Mouse (Mus musculus) ES-Bruce4 (cell line): Measurements from ENCODE around the gene Pth2. TPM values are rescaled to one million over a fixed set of nuclear protein-coding genes. Genes with fewer than 3 reads are reported as not detected.

ENCODE experiments used
- H3K27ac ChIP-seq: 2 replicates; pipeline ENCODE4 v1.5.1; 2012; ENCODE audit warnings: low read length, inconsistent platforms; ENCODE audit not compliant: insufficient read depth
- H3K27me3 ChIP-seq: 2 replicates; pipeline ENCODE4 v1.6.1; 2012; ENCODE audit warnings: mild to moderate bottlenecking, low read length, inconsistent platforms; ENCODE audit not compliant: control insufficient read depth, poor library complexity, insufficient read depth, severe bottlenecking
- H3K36me3 ChIP-seq: 2 replicates; pipeline ENCODE4 v1.6.1; 2012; ENCODE audit warnings: inconsistent platforms, mild to moderate bottlenecking, low read length, moderate library complexity; ENCODE audit not compliant: control insufficient read depth, poor library complexity, insufficient read depth, severe bottlenecking
- H3K4me1 ChIP-seq: one replicate; pipeline ENCODE4 v1.8.1; 2011; ENCODE audit warnings: low read length; ENCODE audit not compliant: control insufficient read depth, insufficient read depth
- H3K4me3 ChIP-seq: 2 replicates; pipeline ENCODE4 v1.5.1; 2011; ENCODE audit warnings: low read depth, mild to moderate bottlenecking, low read length
- H3K9ac ChIP-seq: 2 replicates; pipeline ENCODE4 v1.6.1; 2012; ENCODE audit warnings: low read depth, mild to moderate bottlenecking, inconsistent platforms; ENCODE audit not compliant: poor library complexity, severe bottlenecking
- H3K9me3 ChIP-seq: replicated peaks from 2 replicates; pipeline ENCODE4 v1.6.1; 2012; ENCODE audit warnings: mild to moderate bottlenecking, low read length, inconsistent platforms; ENCODE audit not compliant: control insufficient read depth, poor library complexity, insufficient read depth, severe bottlenecking
- CTCF ChIP-seq: IDR thresholded peaks from one replicate; pipeline ENCODE4 v1.8.1; 2011; ENCODE audit warnings: low read depth, low read length
- EP300 ChIP-seq: IDR thresholded peaks from 2 replicates; pipeline ENCODE4 v1.6.1; 2011; ENCODE audit warnings: low read depth, low read length; ENCODE audit not compliant: insufficient read depth
- POLR2A ChIP-seq: IDR thresholded peaks from one replicate; pipeline ENCODE4 v1.8.1; 2011; ENCODE audit warnings: low read length; ENCODE audit not compliant: insufficient read depth
- polyA plus RNA-seq: library from polyadenylated mRNA; stranded (reverse); fragments of >200 nt; gene quantifications from 2 replicates; pipeline ENCODE4 v1.2.4, GENCODE M21; 2011; ENCODE audit warnings: low read depth; ENCODE audit not compliant: missing spikeins, insufficient read depth, insufficient read length

The Pth2 gene
- polyA plus RNA-seq, 1 experiment: not detected

- no peak for TF ChIP-seq POLR2A
- TF ChIP-seq CTCF: no peak
- 0 out of 2 replicates have a peak, but pooled peaks have one; percentile 18 for TF ChIP-seq EP300
- Histone ChIP-seq H3K4me3 (no peak overlapping the region), H3K4me1 (peaks cover 1% of the 10 kb centered on the region), H3K27ac (no peak overlapping the region), H3K36me3 (peaks cover 9% of the 10 kb centered on the region), H3K9me3 (no peaks in the 10 kb centered on the region), H3K27me3 (no peaks in the 10 kb centered on the region), H3K9ac (no peak overlapping the region)
These were observed 32.9 kb downstream of the Pth2 start for GRCm38 (mm10) chr7:45213708-45214107.

- H3K27me3 ChIP-seq: no peaks in the 10 kb centered on the region
- no peaks in the 10 kb centered on the region for H3K9me3 ChIP-seq
- H3K9ac ChIP-seq: peak within 1 kb of the TSS; percentile 89
- TF ChIP-seq EP300: no peak
- TF ChIP-seq CTCF: no peak
- TF ChIP-seq POLR2A: no peak
- peak within 1 kb of the TSS; percentile 39 for H3K27ac ChIP-seq
- peaks cover 12% of the 10 kb centered on the region for H3K36me3 ChIP-seq
- H3K4me1 ChIP-seq: peaks cover 6% of the 10 kb centered on the region
- H3K4me3 ChIP-seq: peak within 1 kb of the TSS; percentile 65
These were observed 35.1 kb downstream of the Pth2 start, which contains the start of gene Tead2 for GRCm38 (mm10) chr7:45215673-45216441. Gene Tead2, plus strand, starts transcription at chr7:45215753.

GRCm38 (mm10) chr7:45216442-45217183 lies 35.8 kb downstream of the Pth2 start:
- H3K9ac ChIP-seq: peak overlapping the region; percentile 89
- peak; percentile 68 for TF ChIP-seq EP300
- TF ChIP-seq CTCF: no peak
- no peak for TF ChIP-seq POLR2A
- peak overlapping the region; percentile 65 for H3K4me3 ChIP-seq
- H3K27me3 ChIP-seq: no peaks in the 10 kb centered on the region
- no peaks in the 10 kb centered on the region for H3K9me3 ChIP-seq
- peaks cover 4% of the 10 kb centered on the region for H3K4me1 ChIP-seq
- H3K36me3 ChIP-seq: peaks cover 12% of the 10 kb centered on the region
- peak overlapping the region; percentile 39 for H3K27ac ChIP-seq

- H3K27ac ChIP-seq: no peak overlapping the region
- H3K27me3 ChIP-seq: no peaks in the 10 kb centered on the region
- H3K9ac ChIP-seq: no peak overlapping the region
- H3K9me3 ChIP-seq: no peaks in the 10 kb centered on the region
- peaks cover 4% of the 10 kb centered on the region for H3K4me1 ChIP-seq
- H3K36me3 ChIP-seq: peaks cover 18% of the 10 kb centered on the region
- TF ChIP-seq CTCF (no peak), POLR2A (no peak), EP300 (no peak)
- no peak overlapping the region for H3K4me3 ChIP-seq
These were observed 40.9 kb downstream of the Pth2 start for GRCm38 (mm10) chr7:45221680-45222079.

GRCm38 (mm10) chr7:45224826-45225225 lies 44.0 kb downstream of the Pth2 start:
- Histone ChIP-seq H3K36me3 (peaks cover 9% of the 10 kb centered on the region; the same call in 1 of the 2 replicates), H3K27ac (no peak overlapping the region), H3K9me3 (no peaks in the 10 kb centered on the region), H3K27me3 (no peaks in the 10 kb centered on the region), H3K4me3 (no peak overlapping the region), H3K4me1 (peaks cover 6% of the 10 kb centered on the region), H3K9ac (no peak overlapping the region)
- TF ChIP-seq CTCF (no peak), EP300 (no peak), POLR2A (no peak)

- Histone ChIP-seq H3K4me1 (peaks cover 7% of the 10 kb centered on the region), H3K9me3 (no peaks in the 10 kb centered on the region), H3K9ac (no peak overlapping the region), H3K36me3 (peaks cover 6% of the 10 kb centered on the region; the same call in 1 of the 2 replicates), H3K4me3 (no peak overlapping the region), H3K27me3 (no peaks in the 10 kb centered on the region), H3K27ac (no peak overlapping the region)
- no peak for TF ChIP-seq CTCF
- TF ChIP-seq POLR2A: no peak
- TF ChIP-seq EP300: no peak
These were observed 45.6 kb downstream of the Pth2 start for GRCm38 (mm10) chr7:45226421-45226820.
